Mouse (Mus musculus) heart, postnatal 0 days (tissue): ENCODE results near the gene Serpina11.

ENCODE experiments used
- CTCF ChIP-seq: IDR thresholded peaks from 2 replicates; pipeline ENCODE4 v1.5.1; 2016; ENCODE audit warnings: antibody characterized with exemption, control low read depth, low read depth
- EP300 ChIP-seq: IDR thresholded peaks from 2 replicates; pipeline ENCODE4 v1.6.1; 2016; ENCODE audit warnings: antibody characterized with exemption, low read depth

DNA sequence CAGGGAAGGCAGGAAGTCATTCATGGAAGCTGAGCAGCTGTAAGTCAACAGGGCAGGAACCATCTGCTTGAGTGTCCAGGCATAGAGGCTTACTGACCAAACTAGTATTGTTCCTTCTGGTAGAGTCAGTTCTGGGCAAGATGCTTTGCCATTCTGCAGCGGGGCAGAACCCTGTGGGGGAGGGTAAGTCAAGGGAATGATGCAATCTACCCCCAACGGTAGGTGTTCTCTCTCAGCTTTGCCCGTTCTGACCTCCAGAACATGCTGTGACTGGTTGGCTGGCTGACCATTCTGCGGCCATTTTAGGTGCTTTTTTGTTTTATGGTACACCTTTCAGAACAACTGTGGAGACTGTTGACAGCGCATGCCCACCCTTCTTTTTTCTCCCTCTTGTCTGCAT, 27.4 kb downstream of the Serpina11 start:
- TF ChIP-seq EP300 (no peak), CTCF (no peak)
